Mouse (Mus musculus) monocyte, adult 5-6 weeks (primary cell): ENCODE measurements at regions not wholly inside any gene's neighbourhood (a gene's known extent, or its start where the extent isn't known, plus 50 kb on each side); places are given as distances from the start of the nearest gene placed in this dataset.

ENCODE experiments used
- ATAC-seq: fragments of 153-309, 156-312 bp; replicated peaks from 2 replicates; pipeline ENCODE4 v1.8.0; 2017; ENCODE audit warnings: mild to moderate bottlenecking; ENCODE audit not compliant: low TSS enrichment, insufficient number of reproducible peaks, severe bottlenecking, poor library complexity, low FRiP score

DNA sequence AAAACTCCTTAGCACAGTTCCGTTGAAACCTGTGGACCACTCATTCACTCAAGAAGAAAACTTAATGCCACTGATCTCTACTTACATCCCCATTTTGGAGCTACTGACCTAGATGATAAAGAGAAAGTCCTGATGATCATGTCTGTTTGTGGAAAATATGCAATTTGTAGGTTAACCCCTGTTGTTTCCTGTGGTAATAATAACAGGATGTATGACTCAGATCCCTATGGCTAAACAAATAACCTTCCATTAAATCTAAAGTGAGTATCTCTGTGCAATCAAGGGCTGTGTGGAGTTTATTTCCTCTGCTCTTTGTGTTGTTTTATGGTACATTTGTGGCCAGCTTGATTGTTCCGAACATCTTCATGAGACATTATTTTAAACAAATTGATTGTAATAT lies 711.1 kb downstream of the Car8 start:
- ATAC-seq: no peak

GRCm38 (mm10) chr4:7513081-7513480 lies 725.8 kb downstream of the Car8 start:
- no peak for ATAC-seq

DNA sequence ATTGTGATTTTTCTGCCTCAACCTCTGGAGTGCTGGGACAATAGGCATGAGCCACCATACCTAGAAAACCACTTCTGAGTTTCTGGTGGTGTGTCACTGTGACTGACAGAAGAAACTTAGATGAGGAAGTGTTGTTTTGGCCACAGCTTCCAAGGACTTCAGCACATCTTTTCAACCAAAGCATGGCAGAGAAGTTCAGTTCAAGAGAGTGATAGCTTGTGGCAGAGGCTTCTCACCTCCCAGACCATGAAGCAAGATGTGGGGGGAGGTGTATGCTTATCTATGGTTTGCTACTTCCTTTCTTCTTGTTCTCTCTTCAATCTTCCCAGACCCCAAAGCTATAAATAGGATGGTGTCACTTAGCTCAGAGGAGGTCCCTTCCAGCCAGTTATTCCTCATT lies 753.3 kb downstream of the Car8 start:
- ATAC-seq: no peak

GRCm38 (mm10) chr4:7455130-7455529 lies 783.7 kb downstream of the Car8 start:
- no peak for ATAC-seq

DNA sequence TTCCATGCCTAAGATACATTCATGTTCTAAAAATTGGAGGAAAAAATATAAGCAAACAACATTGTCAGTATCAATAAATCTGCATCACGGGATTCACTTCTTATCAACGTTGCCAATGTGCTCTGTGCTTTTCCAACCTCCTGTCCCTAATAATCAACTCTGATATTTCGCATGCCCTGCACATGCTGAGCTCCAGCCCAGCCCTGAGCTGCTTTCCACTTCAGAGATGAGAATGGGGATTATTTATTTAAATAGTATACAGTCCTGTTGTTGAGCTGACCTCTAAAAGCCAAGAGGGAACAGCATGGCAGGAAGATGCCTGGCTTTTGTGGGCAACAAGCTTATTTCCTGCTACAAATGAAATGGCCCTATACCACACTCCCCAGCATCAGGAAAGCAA lies 786.2 kb downstream of the Car8 start:
- ATAC-seq: no peak

- no peak for ATAC-seq
Measured at GRCm38 (mm10) chr4:7450991-7451390, 787.9 kb downstream of the Car8 start.

DNA sequence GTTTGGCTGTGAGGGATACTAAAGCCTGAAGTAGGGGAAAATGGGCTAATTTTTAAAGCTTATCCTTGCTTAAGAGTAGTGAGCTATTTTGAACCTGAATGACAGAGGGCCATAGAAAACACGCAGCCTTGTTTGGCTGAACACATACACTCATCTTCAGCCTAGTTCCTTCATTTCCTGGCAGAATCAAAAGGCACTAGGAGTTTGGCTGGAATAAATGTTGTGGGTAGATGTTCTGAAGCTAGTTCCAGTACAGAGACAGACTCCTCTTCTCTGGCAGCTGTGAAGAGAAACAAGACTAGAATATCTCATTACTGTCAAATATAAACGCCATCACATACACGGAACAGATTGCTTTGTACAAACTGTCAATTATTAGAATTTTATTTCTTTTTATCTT lies 809.5 kb downstream of the Car8 start:
- ATAC-seq: no peak

- no peak for ATAC-seq
Measured at GRCm38 (mm10) chr4:7424081-7424480, 814.8 kb downstream of the Car8 start.

DNA sequence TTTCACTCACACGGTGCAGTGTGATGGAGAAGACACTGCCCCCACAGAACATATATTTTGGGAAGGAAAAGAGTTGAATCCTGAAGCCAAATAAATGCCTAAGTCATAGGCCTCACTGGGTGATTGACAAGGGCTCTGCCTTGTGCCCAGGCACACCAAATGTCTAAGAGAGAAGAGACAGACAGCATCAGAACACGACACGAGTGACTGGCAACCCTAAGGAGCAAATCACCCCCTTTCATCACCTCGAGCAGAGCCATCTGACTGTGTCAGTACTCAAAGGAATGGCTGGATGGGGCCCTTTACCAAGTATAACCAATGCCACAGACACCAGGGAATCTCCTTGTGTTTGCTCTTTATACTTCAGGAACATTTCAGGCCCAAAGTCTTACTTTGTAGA lies 815.6 kb downstream of the Car8 start:
- no peak for ATAC-seq

GRCm38 (mm10) chr4:7422787-7423186 lies 816.1 kb downstream of the Car8 start:
- ATAC-seq: no peak

- ATAC-seq: no peak
Measured at GRCm38 (mm10) chr4:7414301-7414700, 824.5 kb downstream of the Car8 start.

DNA sequence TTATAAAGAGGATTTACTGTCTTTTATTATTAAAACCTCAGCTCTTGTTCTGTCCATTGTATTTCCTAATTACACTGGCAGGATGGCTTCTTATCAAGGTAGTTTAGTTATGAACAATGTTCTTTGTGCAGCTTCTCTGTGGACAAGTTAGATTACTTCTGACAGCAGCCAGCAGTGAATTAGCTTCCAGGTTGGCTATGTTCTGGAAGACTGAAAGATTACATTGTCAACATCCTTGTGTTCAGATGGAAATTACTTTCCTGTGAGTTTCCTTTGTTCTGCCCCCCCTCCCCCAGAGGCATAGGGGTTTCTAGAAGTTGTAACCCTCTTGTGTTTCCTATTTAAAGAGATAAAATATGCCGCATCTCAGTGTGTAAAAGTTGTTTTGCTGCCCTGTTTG lies 846.1 kb downstream of the Car8 start:
- ATAC-seq: no peak

DNA sequence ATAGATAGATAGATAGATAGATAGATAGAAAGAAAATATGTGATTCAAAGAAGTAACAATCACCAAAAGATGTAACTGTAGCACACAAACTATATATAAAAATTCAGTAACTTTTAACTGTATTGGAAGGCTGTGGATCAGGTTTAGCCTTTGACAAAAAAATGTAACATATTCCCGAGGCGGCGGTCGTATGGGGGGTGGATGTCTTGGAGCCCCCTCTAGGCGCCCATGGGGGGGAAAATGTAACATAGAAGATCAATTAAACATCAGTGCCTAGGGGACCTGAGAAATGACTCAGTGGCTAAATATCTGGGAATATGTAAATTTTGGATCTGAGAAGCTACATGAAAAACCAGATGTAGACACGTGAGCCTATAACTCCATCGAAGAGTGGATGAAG lies 847.2 kb downstream of the Car8 start:
- no peak for ATAC-seq

DNA sequence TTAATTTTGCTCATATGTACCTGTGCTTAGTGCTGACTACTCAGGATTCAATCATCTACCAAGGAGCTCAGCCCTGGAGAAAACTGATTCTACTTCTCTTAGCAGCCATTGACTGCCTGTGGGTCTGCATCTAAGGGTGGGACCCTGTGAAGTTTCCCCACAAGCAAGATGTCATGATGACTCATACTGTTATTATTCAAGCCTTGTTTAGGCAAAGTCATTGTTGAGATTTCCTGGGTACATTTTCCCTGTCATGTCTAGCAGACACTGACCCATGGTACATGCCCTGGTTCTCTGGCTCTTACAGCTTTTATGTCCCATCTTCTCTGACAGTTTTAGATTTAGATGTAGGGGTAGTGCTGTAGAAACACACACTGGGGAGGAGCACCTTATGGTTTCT lies 853.8 kb downstream of the Car8 start:
- ATAC-seq: no peak

DNA sequence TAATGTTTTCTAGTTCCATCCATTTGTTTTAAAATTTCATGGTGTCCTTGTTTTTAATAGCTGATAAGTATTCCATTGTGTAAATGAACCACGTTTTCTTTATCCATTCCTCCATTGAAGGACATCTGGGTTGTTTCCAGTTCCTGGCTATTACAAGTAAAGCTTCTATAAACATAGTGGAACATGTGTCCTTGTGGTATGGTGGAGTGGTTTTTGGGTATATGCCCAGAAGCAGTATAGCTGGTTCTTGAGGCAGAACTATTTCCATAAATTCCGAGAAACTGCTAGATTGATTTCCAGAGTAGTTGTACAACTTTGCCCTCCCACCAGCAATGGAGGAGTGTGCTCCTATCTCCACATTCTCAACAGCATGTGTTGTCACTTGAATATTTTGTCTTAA lies 858.8 kb downstream of the Car8 start:
- no peak for ATAC-seq

DNA sequence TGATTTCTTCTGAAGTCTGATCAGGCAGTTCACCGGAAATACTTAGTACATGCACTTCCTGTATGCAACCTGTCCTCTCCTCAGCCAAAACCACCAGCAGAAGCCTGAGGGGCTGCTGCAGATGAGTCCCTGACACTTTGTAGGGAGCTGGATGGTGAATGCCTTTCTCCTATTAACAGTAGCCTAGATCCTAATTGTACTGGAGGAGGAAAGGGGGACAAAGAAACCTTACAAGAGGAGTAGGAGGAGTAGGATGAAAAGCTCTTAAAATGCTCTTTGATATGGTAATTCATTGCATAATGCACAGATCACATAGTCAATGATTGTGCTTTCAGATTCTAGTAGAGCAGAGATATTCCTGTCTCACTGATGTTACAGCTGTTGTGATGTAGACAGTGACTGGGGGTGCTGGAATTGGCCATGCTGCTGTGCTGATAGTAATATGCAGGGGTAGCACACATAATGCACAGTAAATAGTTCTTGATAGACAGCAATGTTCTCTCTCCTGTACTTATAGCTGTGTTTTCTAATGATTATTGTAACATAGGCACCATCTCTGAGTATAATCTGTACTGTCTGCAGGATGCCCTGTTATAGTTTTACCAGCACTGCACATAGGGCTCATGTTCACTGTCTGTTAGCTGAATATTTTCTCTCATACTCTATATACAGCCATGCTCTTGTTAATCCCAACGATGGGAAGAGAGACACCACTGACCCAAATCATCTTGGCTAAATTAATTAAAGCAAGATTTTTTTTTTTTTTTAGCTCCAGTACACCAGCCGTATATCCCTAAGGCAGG lies 874.4 kb downstream of the Car8 start:
- ATAC-seq: no peak

DNA sequence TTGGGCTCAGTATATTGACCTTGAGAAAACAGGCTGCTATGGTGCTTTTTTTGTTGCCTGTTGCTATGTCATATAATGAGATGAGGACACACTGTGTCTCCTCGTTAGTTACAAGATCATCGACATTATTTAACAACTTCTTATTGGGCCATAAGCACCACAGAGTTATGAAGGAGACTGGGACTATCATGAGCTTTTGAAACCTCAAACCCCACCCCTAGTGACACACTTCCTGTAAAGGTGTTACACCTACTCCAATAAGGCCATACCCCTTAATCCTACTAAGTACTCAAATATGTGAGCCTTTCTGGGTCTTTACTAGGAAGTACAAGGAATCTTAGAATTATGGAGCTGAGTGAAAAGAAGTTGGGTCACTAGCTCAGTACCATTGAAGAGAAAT lies 875.3 kb downstream of the Car8 start:
- no peak for ATAC-seq

GRCm38 (mm10) chr4:7356202-7356601 lies 882.6 kb downstream of the Car8 start:
- no peak for ATAC-seq

GRCm38 (mm10) chr4:7347317-7347716 lies 891.5 kb downstream of the Car8 start:
- ATAC-seq: no peak

GRCm38 (mm10) chr4:7341159-7341558 lies 897.7 kb downstream of the Car8 start:
- ATAC-seq: no peak

GRCm38 (mm10) chr4:7314261-7314660 lies 924.6 kb downstream of the Car8 start:
- ATAC-seq: no peak
